Mouse (Mus musculus): ENCODE measurements at regions not wholly inside any gene's neighbourhood (a gene's known extent, or its start where the extent isn't known, plus 50 kb on each side); places are given as distances from the start of the nearest gene placed in this dataset.

GRCm38 (mm10) chr14:76868831-76869230 is 167.7 kb upstream of the Ccdc122 start:
- no peak for DNase-seq (ENCODE audit: low spot score in 2 of 2)

GRCm38 (mm10) chr14:76868131-76868530 is 168.4 kb upstream of the Ccdc122 start:
- DNase-seq (ENCODE audit: low spot score in 2 of 2): no peak

- no peak for DNase-seq (ENCODE audit: low spot score in 2 of 2)
Measured at GRCm38 (mm10) chr14:76864664-76865063, 171.9 kb upstream of the Ccdc122 start.

- DNase-seq (ENCODE audit: low spot score in 2 of 2): no peak
Measured at GRCm38 (mm10) chr14:76863035-76863706, 173.4 kb upstream of the Ccdc122 start.

GRCm38 (mm10) chr14:76858396-76858795 is 178.2 kb upstream of the Ccdc122 start:
- DNase-seq (ENCODE audit: low spot score in 2 of 2): no peak

- DNase-seq (ENCODE audit: low spot score in 2 of 2): no peak
Measured at GRCm38 (mm10) chr14:76857196-76857773, 179.3 kb upstream of the Ccdc122 start.

GRCm38 (mm10) chr14:76856591-76856990 is 180.0 kb upstream of the Ccdc122 start:
- no peak for DNase-seq (ENCODE audit: low spot score in 2 of 2)

- DNase-seq (ENCODE audit: low spot score in 2 of 2): no peak
Measured at GRCm38 (mm10) chr14:76854965-76855364, 181.6 kb upstream of the Ccdc122 start.

GRCm38 (mm10) chr14:76851473-76852214 is 184.9 kb upstream of the Ccdc122 start:
- no peak for DNase-seq (ENCODE audit: low spot score in 2 of 2)

- no peak for DNase-seq (ENCODE audit: low spot score in 2 of 2)
Measured at GRCm38 (mm10) chr14:76850641-76851040, 185.9 kb upstream of the Ccdc122 start.

GRCm38 (mm10) chr14:76850051-76850450 is 186.5 kb upstream of the Ccdc122 start:
- DNase-seq (ENCODE audit: low spot score in 2 of 2): no peak

- DNase-seq (ENCODE audit: low spot score in 2 of 2): no peak
Measured at GRCm38 (mm10) chr14:76849636-76850035, 186.9 kb upstream of the Ccdc122 start.

- no peak for DNase-seq (ENCODE audit: low spot score in 2 of 2)
Measured at GRCm38 (mm10) chr14:76849071-76849470, 187.5 kb upstream of the Ccdc122 start.

- no peak for DNase-seq (ENCODE audit: low spot score in 2 of 2)
Measured at GRCm38 (mm10) chr14:76845706-76846105, 190.9 kb upstream of the Ccdc122 start.

- DNase-seq (ENCODE audit: low spot score in 2 of 2): no peak
Measured at GRCm38 (mm10) chr14:76844717-76845116, 191.9 kb upstream of the Ccdc122 start.

GRCm38 (mm10) chr14:76837583-76838220 is 198.9 kb upstream of the Ccdc122 start:
- no peak for DNase-seq (ENCODE audit: low spot score in 2 of 2)

GRCm38 (mm10) chr14:76836926-76837516 is 199.6 kb upstream of the Ccdc122 start:
- DNase-seq (ENCODE audit: low spot score in 2 of 2): no peak

- DNase-seq (ENCODE audit: low spot score in 2 of 2): no peak
Measured at GRCm38 (mm10) chr14:76836271-76836670, 200.3 kb upstream of the Ccdc122 start.

- DNase-seq (ENCODE audit: low spot score in 2 of 2): no peak
Measured at GRCm38 (mm10) chr14:76834084-76834483, 202.5 kb upstream of the Ccdc122 start.

- DNase-seq (ENCODE audit: low spot score in 2 of 2): no peak
Measured at GRCm38 (mm10) chr14:76829161-76829510, 207.4 kb upstream of the Ccdc122 start.

GRCm38 (mm10) chr14:76828453-76829160 is 208.0 kb upstream of the Ccdc122 start:
- DNase-seq (ENCODE audit: low spot score in 2 of 2): no peak

All from gastrocnemius, adult 8-10 months (tissue).